Mouse (Mus musculus) ES-CJ7 (cell line): Measurements from ENCODE around the gene Tmem189.

Experiments
- DNase-seq: peaks from one replicate; pipeline ENCODE4 v3.0.0; 2011; ENCODE audit warnings: low read depth, low spot score

Tmem189 gene

DNA sequence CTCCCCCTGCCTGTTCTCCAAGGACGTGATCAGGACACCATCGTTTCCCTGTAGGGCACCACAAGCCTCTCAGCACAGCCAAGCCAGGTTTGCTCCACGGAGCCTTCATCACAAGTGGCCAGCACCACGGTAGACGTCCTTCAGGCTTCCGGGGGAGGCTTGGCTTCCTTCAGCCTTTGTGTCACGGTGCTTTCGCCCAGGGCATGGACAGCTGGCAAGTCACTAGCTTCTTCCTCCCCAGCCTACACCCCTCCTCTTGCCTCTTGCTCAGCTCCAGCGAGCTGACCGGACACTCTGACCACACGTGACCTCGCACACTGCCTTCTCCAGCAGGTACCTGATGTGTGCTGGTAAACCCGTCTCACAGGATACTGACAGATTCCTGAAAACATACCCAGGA is 67.3 kb downstream of the Tmem189 start:
- no peak for DNase-seq

- no peak for DNase-seq
Observed at GRCm38 (mm10) chr2:167621255-167622087, 68.2 kb downstream of the Tmem189 start.

GRCm38 (mm10) chr2:167617472-167617871 is 72.2 kb downstream of the Tmem189 start:
- DNase-seq: no peak

DNA sequence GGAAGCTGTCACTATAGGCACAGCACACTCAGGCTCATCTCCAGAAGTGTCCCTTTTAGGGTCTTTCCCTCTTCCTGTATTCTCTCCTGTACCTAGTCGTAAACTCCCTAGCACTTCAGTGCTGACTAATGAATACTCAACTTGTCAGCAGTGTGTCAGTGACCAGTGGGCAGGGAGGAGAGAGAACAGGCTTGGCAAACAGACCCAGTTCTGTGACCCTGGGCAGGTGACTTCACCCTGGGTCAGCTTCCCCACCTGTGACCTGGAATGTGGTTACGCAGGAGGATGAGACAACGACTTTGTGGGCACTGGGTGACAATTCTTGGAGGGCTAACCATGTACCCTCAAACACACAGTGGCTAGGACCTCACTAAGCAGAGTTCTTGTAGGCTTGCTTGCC is 72.6 kb downstream of the Tmem189 start:
- no peak for DNase-seq

DNA sequence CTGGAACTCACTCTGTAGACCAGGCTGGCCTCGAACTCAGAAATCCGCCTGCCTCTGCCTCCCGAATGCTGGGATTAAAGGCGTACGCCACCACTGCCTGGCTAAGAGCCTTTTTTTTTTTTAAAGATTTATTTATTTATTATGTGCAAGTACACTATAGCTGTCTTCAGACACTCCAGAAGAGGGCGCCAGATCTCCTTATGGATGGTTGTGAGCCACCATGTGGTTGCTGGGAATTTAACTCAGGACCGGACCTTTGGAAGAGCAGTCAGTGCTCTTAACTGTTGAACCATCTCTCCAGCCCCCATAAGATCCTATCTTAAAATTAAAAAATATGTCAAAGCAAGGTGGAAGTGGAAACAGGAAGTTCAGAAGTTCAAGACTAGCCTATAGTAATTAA is 76.3 kb downstream of the Tmem189 start:
- peak; percentile 41 for DNase-seq

DNA sequence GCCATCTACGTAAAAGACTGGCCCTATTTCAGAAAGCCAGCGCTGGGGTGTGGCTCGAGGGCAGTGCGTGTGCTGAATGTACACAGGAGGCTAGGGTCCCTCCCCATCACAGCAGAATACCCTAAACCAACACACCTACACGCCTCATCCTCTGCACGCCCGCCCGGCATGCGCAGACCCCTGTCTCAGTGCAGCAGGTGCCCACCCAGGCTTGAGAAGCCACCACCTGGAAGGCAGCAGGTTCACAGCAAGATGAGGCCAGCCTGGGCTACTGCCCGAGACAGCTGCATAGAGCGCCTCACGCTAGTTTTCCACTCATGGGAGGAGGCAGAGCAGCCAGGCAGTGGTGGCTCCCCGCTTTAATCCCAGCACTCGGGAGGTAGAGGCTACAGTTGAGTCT is 77.5 kb downstream of the Tmem189 start:
- DNase-seq: no peak

- peak; percentile 59 for DNase-seq
Observed at GRCm38 (mm10) chr2:167611287-167611686, 78.3 kb downstream of the Tmem189 start.

- DNase-seq: no peak
Observed at GRCm38 (mm10) chr2:167606745-167607123, 82.9 kb downstream of the Tmem189 start.

- DNase-seq: no peak
Observed at GRCm38 (mm10) chr2:167605817-167606744, 83.5 kb downstream of the Tmem189 start.

GRCm38 (mm10) chr2:167605178-167605794 is 84.3 kb downstream of the Tmem189 start:
- peak; percentile 85 for DNase-seq

DNA sequence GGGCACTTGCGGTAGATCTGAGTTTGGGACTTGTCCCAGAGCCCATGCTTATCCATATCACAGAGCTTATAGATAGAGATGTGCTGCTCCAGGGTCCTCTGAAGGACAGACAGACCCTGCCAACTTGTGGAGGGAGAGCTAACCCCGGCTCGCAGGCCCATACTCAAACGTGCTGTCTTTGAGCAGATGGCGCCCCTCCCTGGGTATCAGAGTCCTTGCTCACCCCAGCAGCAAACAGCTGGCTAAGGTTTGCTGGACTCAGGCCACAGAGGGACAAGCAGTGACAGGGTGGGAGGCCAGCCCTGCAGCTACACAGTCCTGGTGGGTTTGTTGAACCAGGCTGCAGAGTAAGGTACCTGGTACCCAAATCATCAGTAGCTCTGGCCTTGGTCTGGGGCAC is 86.6 kb downstream of the Tmem189 start:
- DNase-seq: no peak

GRCm38 (mm10) chr2:167602364-167602763 is 87.3 kb downstream of the Tmem189 start:
- no peak for DNase-seq

DNA sequence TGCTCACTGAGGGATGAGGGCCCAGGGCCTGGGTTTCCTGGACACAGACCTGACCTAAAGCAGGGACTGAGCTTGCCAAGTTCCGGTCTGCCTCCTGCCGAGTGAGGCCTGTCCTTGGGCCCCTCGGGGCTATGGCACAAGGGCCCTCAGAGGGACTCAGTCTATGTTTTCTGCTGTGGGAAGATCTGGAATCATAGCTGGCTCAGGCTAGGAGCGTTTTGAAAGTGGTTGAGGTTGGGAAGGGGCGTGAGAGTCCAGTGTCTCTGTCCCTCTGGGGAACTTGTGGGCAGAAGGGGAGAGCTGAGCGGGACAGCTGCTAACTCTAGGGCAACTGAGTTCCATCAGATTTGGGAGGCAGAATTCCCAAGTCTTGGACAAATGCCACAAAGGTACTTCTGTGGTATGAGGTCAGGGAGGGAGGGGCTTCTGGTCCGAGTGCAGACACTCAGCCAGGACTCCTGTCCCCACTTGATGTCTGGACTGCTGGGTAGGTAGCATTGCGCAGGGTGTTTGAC is 89.1 kb downstream of the Tmem189 start:
- DNase-seq: no peak

- no peak for DNase-seq
Observed at GRCm38 (mm10) chr2:167599917-167600316, 89.7 kb downstream of the Tmem189 start.

GRCm38 (mm10) chr2:167599195-167599594 is 90.4 kb downstream of the Tmem189 start:
- DNase-seq: no peak

DNA sequence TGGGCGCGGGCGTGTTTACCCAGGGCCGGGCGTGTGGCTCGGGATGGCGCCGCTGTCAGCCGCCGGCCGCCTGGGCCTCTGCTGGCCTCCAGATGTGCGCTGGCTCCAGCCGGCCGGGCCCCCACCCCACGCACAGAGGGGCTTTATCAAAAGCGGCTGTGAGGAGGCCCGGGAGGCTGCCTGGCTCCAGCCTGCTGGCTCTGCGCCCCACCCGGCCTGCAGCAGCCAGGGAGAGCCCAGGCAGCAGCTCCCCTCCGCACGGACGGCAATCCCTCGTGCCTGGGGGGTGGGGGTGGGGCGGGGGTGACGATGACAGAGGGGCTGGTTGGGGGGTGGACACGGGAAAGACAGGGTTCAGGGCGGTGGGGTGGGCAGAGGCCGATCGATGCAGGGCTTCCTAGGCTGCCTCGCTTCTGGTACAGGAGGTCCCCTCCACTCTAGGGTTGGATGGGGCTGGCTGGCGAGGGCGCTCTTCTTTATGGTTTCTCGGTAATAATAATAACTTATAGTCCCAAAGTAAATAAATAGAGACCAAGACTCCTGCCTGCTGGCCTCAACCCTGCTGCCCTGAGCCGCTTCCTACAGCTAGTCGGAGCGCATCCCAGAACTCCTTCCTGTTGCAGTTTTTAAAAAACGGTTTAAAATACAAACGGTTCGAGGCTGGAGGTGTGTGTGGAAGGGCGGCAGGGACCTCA is 92.0 kb downstream of the Tmem189 start:
- no peak for DNase-seq

DNA sequence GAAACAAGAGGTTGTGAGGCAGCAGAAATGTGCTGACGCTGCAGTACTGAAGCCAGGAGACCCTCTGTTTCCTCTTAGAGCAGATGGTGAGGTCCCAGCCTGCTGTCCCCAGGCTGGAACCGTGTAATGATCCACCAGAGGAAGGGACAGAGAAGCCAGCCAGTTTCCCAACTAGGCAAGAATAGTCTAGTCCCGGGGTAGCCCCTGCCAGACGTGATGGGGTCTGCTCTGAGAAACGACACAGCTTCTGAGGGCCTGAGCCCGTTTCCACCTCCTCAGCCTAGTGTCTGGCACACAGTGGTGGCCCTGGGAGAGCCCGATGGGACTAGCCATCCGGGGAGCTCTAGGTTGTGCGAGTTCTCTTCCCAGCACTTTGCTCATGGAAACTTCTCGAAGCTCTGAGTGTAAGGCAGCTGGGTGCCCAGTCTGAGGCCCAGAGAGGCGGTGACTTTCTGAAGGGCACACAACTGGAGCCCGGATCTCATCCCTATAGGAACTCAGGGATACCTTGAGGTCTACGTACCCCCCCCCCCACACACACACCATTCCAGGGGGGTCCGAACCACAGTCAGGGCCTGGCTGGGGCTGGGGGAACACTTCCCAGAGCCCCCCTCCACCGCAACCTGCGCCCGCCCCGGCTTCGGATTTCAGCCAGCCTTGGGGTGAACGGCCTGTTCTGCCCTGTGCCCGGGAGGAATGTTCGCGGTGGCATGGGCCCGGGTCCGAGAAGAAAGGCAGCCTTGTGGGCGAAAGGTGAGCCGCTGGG is 92.7 kb downstream of the Tmem189 start:
- DNase-seq: no peak

DNA sequence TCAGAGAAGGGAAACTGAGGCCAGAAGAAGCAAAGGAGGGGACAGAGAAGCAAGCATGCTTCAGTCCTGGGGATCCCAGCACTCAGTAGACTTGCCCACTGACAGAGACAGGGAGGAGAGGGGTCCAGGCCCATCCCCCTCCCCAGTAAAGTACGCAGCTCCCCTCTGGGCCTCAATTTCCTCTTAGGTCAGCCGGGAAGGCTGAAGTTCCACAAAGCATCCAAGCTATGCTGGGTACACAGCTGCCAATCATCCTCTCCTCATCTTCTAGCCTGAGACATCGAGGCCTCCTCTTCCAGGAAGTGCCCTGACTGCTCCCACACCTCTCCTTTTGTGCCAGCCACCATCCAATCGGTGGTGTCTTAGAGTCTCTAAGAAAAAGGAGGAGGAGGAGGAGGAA is 93.4 kb downstream of the Tmem189 start:
- DNase-seq: no peak

DNA sequence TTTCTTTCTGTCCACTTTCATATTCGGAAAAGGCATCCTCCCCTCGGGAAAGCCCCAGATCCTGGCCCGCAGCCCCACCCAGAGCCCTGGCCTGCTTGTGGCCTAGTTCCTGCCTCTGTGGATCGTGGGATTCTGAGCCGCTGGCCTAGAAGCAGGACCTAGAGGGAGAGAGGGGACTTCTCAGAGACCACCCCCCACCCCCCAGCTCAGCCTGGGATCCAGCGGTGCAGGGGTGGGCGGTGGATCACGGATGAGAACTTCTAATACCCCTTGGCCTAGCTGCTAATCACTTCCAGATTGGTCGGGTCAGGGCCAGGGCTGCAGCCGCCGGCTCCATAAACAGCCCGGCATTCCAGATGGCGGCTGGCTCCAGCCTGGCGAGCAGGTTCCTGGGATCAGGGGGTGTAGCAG is 93.9 kb downstream of the Tmem189 start:
- DNase-seq: no peak

GRCm38 (mm10) chr2:167594444-167594934 is 95.1 kb downstream of the Tmem189 start:
- DNase-seq: no peak
